Mouse (Mus musculus): ENCODE results near the gene Anks1b. TPM values are rescaled to one million over a fixed set of nuclear protein-coding genes. Genes with fewer than 3 reads are reported as not detected.

Anks1b gene
- polyA plus RNA-seq, 1 experiment from 2014 or later = 23.6 TPM

GRCm38 (mm10) chr10:90562906-90563305, 689.6 kb downstream of the Anks1b start:
- H3K9me3 ChIP-seq = no peaks in the 10 kb centered on the region
- 89% methylated on average over 7 of the region's 7 CpGs for WGBS
- H3K4me1 ChIP-seq = no peaks in the 10 kb centered on the region
- no peak overlapping the region for H3K4me2 ChIP-seq
- H3K9ac ChIP-seq = no peak overlapping the region
- no peak for ATAC-seq (ENCODE audit: low FRiP score)
- H3K27ac ChIP-seq = no peak overlapping the region
- no peak overlapping the region for H3K4me3 ChIP-seq (replicated peaks)
- no peaks in the 10 kb centered on the region for H3K36me3 ChIP-seq (replicated peaks)
- no peaks in the 10 kb centered on the region for H3K27me3 ChIP-seq

DNA sequence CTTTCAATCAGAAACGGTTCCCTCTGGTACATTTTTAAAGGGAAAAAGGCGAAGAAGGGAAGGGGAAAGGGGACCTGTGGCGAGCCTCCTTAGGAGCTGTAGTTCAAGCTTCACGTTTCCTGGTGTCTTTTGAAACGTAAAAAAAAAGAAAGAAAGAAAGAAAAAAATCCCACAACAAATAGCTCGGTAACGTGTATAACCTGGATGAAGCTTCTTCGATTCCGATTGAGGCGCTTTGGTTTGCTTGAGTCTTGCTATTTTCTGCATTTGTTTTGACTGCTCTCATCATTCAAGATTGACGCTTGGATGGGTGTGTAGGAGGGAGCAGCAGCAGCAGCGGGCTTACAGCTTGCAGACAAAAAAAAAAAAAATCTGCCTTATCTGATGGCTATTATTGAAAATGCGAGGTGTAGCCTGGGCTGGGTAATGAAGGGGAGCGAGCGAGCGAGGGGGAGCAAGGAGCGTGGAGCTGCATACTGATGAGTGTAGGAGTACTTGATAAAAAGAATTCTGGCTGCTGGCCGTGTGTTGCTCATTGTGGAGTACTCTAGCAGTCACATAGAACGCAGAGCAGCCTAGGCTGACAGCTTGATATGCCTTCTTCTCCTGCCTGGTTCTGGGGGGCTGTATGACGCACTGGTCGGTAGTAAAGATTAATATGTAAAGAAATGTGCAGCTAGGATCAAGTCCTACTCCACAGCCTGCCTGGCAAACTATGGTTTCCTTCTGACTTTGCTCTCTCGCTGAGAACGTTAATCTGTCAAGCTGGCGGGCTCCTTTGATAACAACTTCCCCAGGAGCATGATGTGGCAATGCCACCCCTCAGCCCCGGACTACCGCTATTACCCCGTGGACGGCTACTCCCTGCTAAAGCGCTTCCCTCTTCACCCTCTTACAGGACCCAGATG, 703.1 kb downstream of the Anks1b start:
- Histone ChIP-seq H3K27me3 (no peaks in the 10 kb centered on the region), H3K4me3 (replicated peaks) (peak overlapping the region; percentile 37), H3K4me2 (peak overlapping the region; percentile 67), H3K36me3 (replicated peaks) (no peaks in the 10 kb centered on the region), H3K9me3 (no peaks in the 10 kb centered on the region), H3K4me1 (peaks cover 15% of the 10 kb centered on the region), H3K27ac (peak overlapping the region; percentile 86), H3K9ac (peak overlapping the region; percentile 47)
- WGBS = 11% methylated on average over 29 of the region's 29 CpGs
- ATAC-seq (ENCODE audit: low FRiP score) = peak; percentile 98

DNA sequence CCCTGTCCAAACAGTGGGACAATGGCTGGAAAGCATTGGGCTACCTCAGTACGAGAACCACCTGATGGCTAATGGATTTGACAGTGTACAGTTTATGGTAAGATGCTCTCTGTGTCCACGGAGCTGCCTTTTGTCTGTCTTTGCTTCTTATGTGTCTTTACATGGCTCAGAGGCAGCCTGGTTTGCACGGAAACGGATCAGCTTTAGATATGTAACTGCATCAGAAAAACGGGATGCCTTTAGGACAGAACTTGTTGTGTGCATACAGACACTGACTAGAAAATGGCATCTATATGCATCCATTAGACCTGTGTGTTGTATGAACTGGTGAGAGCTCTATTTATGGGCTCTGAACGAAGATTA, 703.8 kb downstream of the Anks1b start:
- 37% methylated on average over 6 of the region's 6 CpGs for WGBS
- Histone ChIP-seq H3K4me2 (peak overlapping the region; percentile 67), H3K9ac (peak overlapping the region; percentile 47), H3K9me3 (no peaks in the 10 kb centered on the region), H3K4me3 (replicated peaks) (peak overlapping the region; percentile 37), H3K4me1 (peaks cover 15% of the 10 kb centered on the region), H3K36me3 (replicated peaks) (no peaks in the 10 kb centered on the region), H3K27me3 (no peaks in the 10 kb centered on the region), H3K27ac (peak overlapping the region; percentile 86)
- no peak for ATAC-seq (ENCODE audit: low FRiP score)

DNA sequence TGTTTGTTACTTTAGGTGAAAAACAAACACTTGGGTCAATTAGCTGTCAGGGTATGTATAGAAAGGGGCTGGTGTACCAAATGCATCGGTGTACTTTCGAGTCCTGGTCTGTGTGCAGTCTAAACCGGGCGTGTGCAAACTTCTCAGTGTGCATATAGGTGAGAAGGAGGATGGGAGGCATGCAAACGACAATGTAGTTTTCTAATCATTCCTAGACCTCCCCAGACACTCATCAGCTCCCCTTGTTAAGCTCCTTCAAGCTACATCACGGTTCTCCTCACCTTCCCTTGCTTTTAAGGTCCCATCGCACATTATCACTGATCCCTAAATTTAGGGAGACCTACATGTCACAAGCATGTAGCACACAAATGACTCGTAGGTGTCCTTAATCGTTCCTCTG, 704.5 kb downstream of the Anks1b start:
- Histone ChIP-seq H3K9me3 (no peaks in the 10 kb centered on the region), H3K36me3 (replicated peaks) (no peaks in the 10 kb centered on the region), H3K27ac (peak overlapping the region; percentile 65), H3K27me3 (no peaks in the 10 kb centered on the region), H3K4me1 (peaks cover 15% of the 10 kb centered on the region), H3K4me3 (replicated peaks) (peak overlapping the region; percentile 37), H3K4me2 (peak overlapping the region; percentile 67), H3K9ac (0 out of 2 replicates have a peak overlapping the region, but pooled peaks have one; percentile 12)
- 70% methylated on average over 9 of the region's 9 CpGs for WGBS
- ATAC-seq (ENCODE audit: low FRiP score) = no peak

DNA sequence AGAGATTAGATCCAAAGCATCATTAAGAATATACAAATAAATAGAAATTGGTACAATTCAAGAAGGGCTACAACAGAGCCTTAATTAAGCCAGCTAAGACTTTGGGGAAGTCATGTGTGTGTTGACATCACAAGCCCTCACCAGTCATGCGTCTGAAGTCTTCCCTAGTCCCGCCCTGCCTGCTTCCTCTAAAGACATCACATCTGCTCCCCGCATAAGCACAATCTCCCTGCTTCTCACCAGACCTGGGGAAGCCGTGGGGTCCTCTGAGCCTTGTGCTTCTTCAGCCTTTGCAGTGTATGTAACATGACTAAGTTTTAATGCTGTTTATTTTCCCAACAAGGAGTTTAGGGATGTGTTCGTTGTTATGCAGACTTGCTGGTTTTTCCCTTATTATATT, 706.7 kb downstream of the Anks1b start:
- Histone ChIP-seq H3K4me1 (peaks cover 15% of the 10 kb centered on the region), H3K9ac (no peak overlapping the region), H3K4me3 (replicated peaks) (no peak overlapping the region), H3K27ac (no peak overlapping the region), H3K27me3 (no peaks in the 10 kb centered on the region), H3K9me3 (no peaks in the 10 kb centered on the region), H3K4me2 (no peak overlapping the region), H3K36me3 (replicated peaks) (no peaks in the 10 kb centered on the region)
- ATAC-seq (ENCODE audit: low FRiP score) = no peak
- WGBS = 80% methylated on average over 5 of the region's 5 CpGs

- 90% methylated on average over 4 of the region's 4 CpGs for WGBS
- ATAC-seq (ENCODE audit: low FRiP score) = no peak
- H3K9ac ChIP-seq = no peak overlapping the region
Measured at GRCm38 (mm10) chr10:90584052-90584451, 710.7 kb downstream of the Anks1b start.

GRCm38 (mm10) chr10:90596142-90596541, 722.8 kb downstream of the Anks1b start:
- H3K4me1 ChIP-seq = peaks cover 9% of the 10 kb centered on the region
- H3K27ac ChIP-seq = peak overlapping the region; percentile 42; the same call in 1 of the 2 replicates
- H3K4me2 ChIP-seq = peak overlapping the region; percentile 26
- peak; percentile 88 for ATAC-seq (ENCODE audit: low FRiP score)
- 7% methylated on average over 3 of the region's 3 CpGs for WGBS
- H3K27me3 ChIP-seq = no peaks in the 10 kb centered on the region
- H3K36me3 ChIP-seq (replicated peaks) = no peaks in the 10 kb centered on the region
- H3K9me3 ChIP-seq = no peaks in the 10 kb centered on the region
- H3K4me3 ChIP-seq (replicated peaks) = no peak overlapping the region
- no peak overlapping the region for H3K9ac ChIP-seq

More at GRCm38 (mm10) chr10:90584052-90584451, 710.7 kb downstream of the Anks1b start:
- H3K4me2 ChIP-seq = no peak overlapping the region
- H3K9me3 ChIP-seq = no peaks in the 10 kb centered on the region
- no peaks in the 10 kb centered on the region for H3K36me3 ChIP-seq (replicated peaks)
- no peak overlapping the region for H3K27ac ChIP-seq
- H3K4me3 ChIP-seq (replicated peaks) = no peak overlapping the region
- H3K27me3 ChIP-seq = no peaks in the 10 kb centered on the region
- no peaks in the 10 kb centered on the region for H3K4me1 ChIP-seq

DNA sequence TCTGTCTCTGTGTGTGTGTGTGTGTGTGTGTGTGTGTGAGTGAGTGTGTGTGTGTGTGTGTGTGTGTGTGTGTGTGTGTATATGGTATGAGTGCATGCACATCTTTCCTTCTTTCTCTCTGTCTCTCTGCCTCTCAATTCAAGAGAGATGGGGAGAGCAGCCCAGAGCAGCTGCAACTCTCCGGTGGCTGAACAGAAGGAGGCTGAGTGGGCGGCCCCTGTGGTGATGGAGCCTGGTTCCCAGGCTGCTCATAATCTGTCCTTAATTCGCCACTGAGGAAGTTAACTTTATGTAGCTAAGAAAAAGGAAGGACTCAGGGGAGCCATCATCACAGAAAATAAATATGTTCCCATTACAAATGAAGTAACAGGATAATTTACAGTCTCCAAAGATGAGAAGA, 723.3 kb downstream of the Anks1b start:
- H3K27ac ChIP-seq = peak overlapping the region; percentile 42; the same call in 1 of the 2 replicates
- 10% methylated on average over 3 of the region's 3 CpGs for WGBS
- H3K9ac ChIP-seq = no peak overlapping the region
- no peaks in the 10 kb centered on the region for H3K36me3 ChIP-seq (replicated peaks)
- H3K4me1 ChIP-seq = peaks cover 9% of the 10 kb centered on the region
- H3K4me3 ChIP-seq (replicated peaks) = no peak overlapping the region
- H3K9me3 ChIP-seq = no peaks in the 10 kb centered on the region
- H3K4me2 ChIP-seq = peak overlapping the region; percentile 26
- peak; percentile 84 for ATAC-seq (ENCODE audit: low FRiP score)
- H3K27me3 ChIP-seq = no peaks in the 10 kb centered on the region

- H3K4me2 ChIP-seq = no peak overlapping the region
- no peak overlapping the region for H3K27ac ChIP-seq
- no peak for ATAC-seq (ENCODE audit: low FRiP score)
Measured at GRCm38 (mm10) chr10:90599149-90599548, 725.8 kb downstream of the Anks1b start.

DNA sequence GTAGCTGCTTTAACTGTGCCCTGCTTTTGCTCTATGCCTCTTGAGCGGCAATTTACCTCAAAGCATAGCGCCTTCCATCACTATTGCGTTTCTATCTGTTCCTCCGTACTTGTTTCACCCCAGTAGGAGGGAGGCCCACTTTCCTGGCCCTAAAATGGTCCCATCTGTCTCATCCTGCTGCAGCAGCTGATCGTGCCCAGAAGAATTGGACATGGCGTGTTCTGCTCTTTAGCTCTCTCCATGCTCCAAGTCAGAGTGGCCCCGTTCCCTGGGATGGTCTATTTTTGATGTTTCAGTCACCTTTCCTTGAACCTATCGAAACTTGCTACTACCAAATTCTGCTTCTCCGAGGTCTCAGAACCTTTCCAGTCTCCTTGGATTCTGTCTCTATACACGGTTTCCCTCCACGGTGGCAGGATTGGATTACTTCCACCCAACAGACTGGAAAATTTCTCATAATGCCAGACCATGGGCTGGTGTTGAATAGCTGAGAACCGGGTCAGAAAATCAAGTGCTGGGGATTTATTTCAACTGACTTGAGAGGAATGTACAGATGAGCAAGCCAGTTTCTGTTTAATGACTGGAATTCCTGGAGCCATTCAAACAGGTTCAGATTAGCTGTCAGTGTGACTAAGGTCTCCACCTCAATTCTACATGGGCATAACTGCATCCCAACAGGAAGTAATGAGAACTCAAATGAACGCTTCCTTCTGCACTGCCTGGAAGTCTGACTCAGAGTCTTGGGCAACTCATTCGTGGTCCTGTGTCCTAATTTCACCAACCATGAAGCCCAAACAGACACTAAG, 726.6 kb downstream of the Anks1b start:
- Histone ChIP-seq H3K9ac (no peak overlapping the region), H3K27ac (no peak overlapping the region), H3K36me3 (replicated peaks) (no peaks in the 10 kb centered on the region), H3K4me2 (no peak overlapping the region), H3K27me3 (no peaks in the 10 kb centered on the region), H3K4me3 (replicated peaks) (no peak overlapping the region), H3K9me3 (no peaks in the 10 kb centered on the region), H3K4me1 (peaks cover 9% of the 10 kb centered on the region)
- no peak for ATAC-seq (ENCODE audit: low FRiP score)
- 84% methylated on average over 14 of the region's 14 CpGs for WGBS

More at GRCm38 (mm10) chr10:90599149-90599548, 725.8 kb downstream of the Anks1b start:
- Histone ChIP-seq H3K27me3 (no peaks in the 10 kb centered on the region), H3K9ac (no peak overlapping the region), H3K4me3 (replicated peaks) (no peak overlapping the region), H3K9me3 (no peaks in the 10 kb centered on the region), H3K36me3 (replicated peaks) (no peaks in the 10 kb centered on the region), H3K4me1 (peaks cover 9% of the 10 kb centered on the region)

DNA sequence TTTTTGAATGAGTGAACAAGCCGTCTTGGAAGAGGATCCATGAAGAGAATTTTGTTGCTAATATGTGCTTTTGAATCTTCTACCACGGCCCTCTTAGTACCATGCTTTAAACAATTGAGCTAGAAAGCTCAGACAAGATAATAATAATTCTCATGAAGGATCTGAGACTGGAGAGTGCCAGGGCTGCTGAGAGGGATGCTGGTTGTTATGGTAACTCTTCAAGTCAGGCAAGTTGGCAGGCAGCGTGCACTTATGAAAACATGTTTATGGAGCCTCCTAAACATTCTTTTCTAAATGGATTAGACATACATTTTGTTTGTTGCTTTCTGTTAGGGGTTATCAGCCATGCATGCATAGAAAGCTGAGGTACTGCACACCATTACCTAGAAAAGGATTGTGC, 734.3 kb downstream of the Anks1b start:
- Histone ChIP-seq H3K4me3 (replicated peaks) (no peak overlapping the region), H3K9me3 (no peaks in the 10 kb centered on the region), H3K27ac (no peak overlapping the region), H3K4me2 (no peak overlapping the region), H3K4me1 (no peaks in the 10 kb centered on the region), H3K27me3 (no peaks in the 10 kb centered on the region), H3K36me3 (replicated peaks) (no peaks in the 10 kb centered on the region), H3K9ac (no peak overlapping the region)
- 71% methylated on average over 3 of the region's 3 CpGs for WGBS
- ATAC-seq (ENCODE audit: low FRiP score) = no peak

DNA sequence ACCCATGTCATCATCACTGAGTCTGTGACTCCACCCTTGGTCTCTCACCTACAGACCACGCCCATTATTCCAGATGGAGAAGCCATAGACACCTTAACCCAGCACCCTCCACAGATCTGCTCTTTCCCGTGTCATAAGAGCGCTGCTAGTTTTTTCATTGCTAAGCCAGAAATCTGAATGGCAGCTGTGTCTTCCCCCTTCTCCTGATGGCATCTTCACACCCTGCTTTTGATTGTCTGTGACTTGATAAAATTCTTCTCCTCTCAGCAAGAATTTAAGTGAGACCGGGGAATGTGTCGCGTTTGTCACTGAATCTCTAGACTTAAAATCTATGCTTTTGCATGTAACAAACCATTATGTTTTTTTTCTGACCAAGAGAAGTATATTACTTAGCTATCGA, 736.1 kb downstream of the Anks1b start:
- no peaks in the 10 kb centered on the region for H3K9me3 ChIP-seq
- no peak overlapping the region for H3K9ac ChIP-seq
- H3K27me3 ChIP-seq = no peaks in the 10 kb centered on the region
- H3K4me3 ChIP-seq (replicated peaks) = no peak overlapping the region
- ATAC-seq (ENCODE audit: low FRiP score) = no peak
- H3K27ac ChIP-seq = no peak overlapping the region
- 94% methylated on average over 7 of the region's 7 CpGs for WGBS
- H3K4me2 ChIP-seq = no peak overlapping the region
- H3K4me1 ChIP-seq = no peaks in the 10 kb centered on the region
- no peaks in the 10 kb centered on the region for H3K36me3 ChIP-seq (replicated peaks)
